Mouse (Mus musculus) urinary bladder, postnatal 25 days (tissue): ENCODE measurements around the gene Ndufb7.
"Not testable (repeated sequence)": the region's sequence is repeated elsewhere in the genome, so short reads cannot be mapped to it uniquely, and the experiment has no call there.

Experiments used
- DNase-seq: peaks from one replicate; pipeline ENCODE4 v3.0.0; 2022; ENCODE audit warnings: low spot score

The Ndufb7 gene

GRCm38 (mm10) chr8:83566469-83567395, at the start of gene Ndufb7:
TSS of gene Ndufb7 (plus strand) at chr8:83566671.
- peak; percentile 98 for DNase-seq

- DNase-seq, result no peak
Observed at GRCm38 (mm10) chr8:83520432-83520831, 46.0 kb upstream of the Ndufb7 start.

GRCm38 (mm10) chr8:83520907-83521306, 45.6 kb upstream of the Ndufb7 start:
- DNase-seq, result not testable (repeated sequence)

GRCm38 (mm10) chr8:83521310-83521709, 45.2 kb upstream of the Ndufb7 start:
- DNase-seq, result no peak

- DNase-seq, result no peak
Observed at GRCm38 (mm10) chr8:83534802-83535201, 31.7 kb upstream of the Ndufb7 start.

GRCm38 (mm10) chr8:83535736-83536135, 30.7 kb upstream of the Ndufb7 start, which contains the start of gene Olfr370:
TSS of gene Olfr370 (plus strand) at chr8:83535780.
- no peak for DNase-seq

- no peak for DNase-seq
Observed at GRCm38 (mm10) chr8:83562669-83563068, 3.8 kb upstream of the Ndufb7 start.

- no peak for DNase-seq
Observed at GRCm38 (mm10) chr8:83563246-83563645, 3.2 kb upstream of the Ndufb7 start.

GRCm38 (mm10) chr8:83565731-83566375, 618 bp upstream of the Ndufb7 start:
- DNase-seq, result no peak

- no peak for DNase-seq
Observed at GRCm38 (mm10) chr8:83567668-83568067, 1.2 kb downstream of the Ndufb7 start.

GRCm38 (mm10) chr8:83568128-83568527, 1.7 kb downstream of the Ndufb7 start:
- no peak for DNase-seq

GRCm38 (mm10) chr8:83568755-83569154, 2.3 kb downstream of the Ndufb7 start:
- no peak for DNase-seq

GRCm38 (mm10) chr8:83569165-83569564, 2.7 kb downstream of the Ndufb7 start:
- DNase-seq, result no peak

- DNase-seq, result peak; percentile 2
Observed at GRCm38 (mm10) chr8:83570272-83571000, 4.0 kb downstream of the Ndufb7 start.

- DNase-seq, result not testable (repeated sequence)
Observed at GRCm38 (mm10) chr8:83571001-83571340, 4.5 kb downstream of the Ndufb7 start.

- no peak for DNase-seq
Observed at GRCm38 (mm10) chr8:83571791-83572190, 5.3 kb downstream of the Ndufb7 start.

GRCm38 (mm10) chr8:83572246-83572812, 5.9 kb downstream of the Ndufb7 start:
- DNase-seq, result no peak

- DNase-seq, result peak; percentile 5
Observed at GRCm38 (mm10) chr8:83573140-83573875, 6.8 kb downstream of the Ndufb7 start.

GRCm38 (mm10) chr8:83574631-83575315, 8.3 kb downstream of the Ndufb7 start:
- peak; percentile 2 for DNase-seq

GRCm38 (mm10) chr8:83575561-83576515, 9.4 kb downstream of the Ndufb7 start:
- peak; percentile 2 for DNase-seq
